Mouse (Mus musculus) intestine, embryonic 16.5 days (tissue): ENCODE results near the gene Arid4b. TPM values are rescaled to one million over a fixed set of nuclear protein-coding genes. Genes with fewer than 3 reads are reported as not detected.
"Not testable (repeated sequence)": the region's sequence is repeated elsewhere in the genome, so short reads cannot be mapped to it uniquely, and the experiment has no call there.

Experiments used
- ATAC-seq: fragments of 200-750 bp; cut with Nextera tagmentation; 2 replicates; pipeline ENCODE4 v1.8.0; 2017; ENCODE audit warnings: moderate TSS enrichment, moderate library complexity
- H3K27ac ChIP-seq: fragments of 300-500 bp; sonication (generic); 2 replicates; pipeline ENCODE4 v1.5.1; 2014; ENCODE audit warnings: mild to moderate bottlenecking, low read length
- H3K27me3 ChIP-seq: fragments of 300-500 bp; sonication (generic); replicated peaks from 2 replicates; pipeline ENCODE4 v1.6.1; 2014; ENCODE audit warnings: low read length, control low read depth, mixed read lengths; ENCODE audit not compliant: control insufficient read depth, insufficient read depth
- H3K36me3 ChIP-seq: fragments of 300-500 bp; sonication (generic); 2 replicates; pipeline ENCODE4 v1.6.1; 2014; ENCODE audit warnings: low read length, control low read depth; ENCODE audit not compliant: control insufficient read depth, insufficient read depth
- H3K4me1 ChIP-seq: fragments of 300-500 bp; sonication (generic); 2 replicates; pipeline ENCODE4 v1.6.1; 2014; ENCODE audit warnings: low read length, control low read depth, mixed read lengths; ENCODE audit not compliant: control insufficient read depth, insufficient read depth
- H3K4me2 ChIP-seq: fragments of 300-500 bp; sonication (generic); 2 replicates; pipeline ENCODE4 v1.6.1; 2014; ENCODE audit warnings: low read depth, low read length, control low read depth
- H3K4me3 ChIP-seq: fragments of 300-500 bp; sonication (generic); 2 replicates; pipeline ENCODE4 v1.5.1; 2014; ENCODE audit warnings: mild to moderate bottlenecking, low read length
- H3K9ac ChIP-seq: fragments of 300-500 bp; sonication (generic); 2 replicates; pipeline ENCODE4 v1.6.1; 2014; ENCODE audit warnings: low read depth, low read length
- H3K9me3 ChIP-seq: fragments of 300-500 bp; sonication (generic); 2 replicates; pipeline ENCODE4 v1.6.1; 2016; ENCODE audit warnings: low read length, control low read depth; ENCODE audit not compliant: control insufficient read depth
- WGBS: fragments of 180-500 bp; shearing (Covaris S2); extraction: QIAGEN DNeasy Blood & Tissue Kit; methylation state at CpG from one replicate; pipeline ENCODE4 v1.1.7; 2014; 5-methylcytosine and 5-hydroxymethylcytosine counted together
- polyA plus RNA-seq: library from polyadenylated mRNA; unstranded; fragments of >200 nt; fragmentation: Nextera tagmentation; extraction: Ambion mirVana; gene quantifications from 2 replicates; pipeline ENCODE4 v1.2.1, GENCODE M21; 2015

The Arid4b gene
- 40.0 and 46.5 TPM in 2 replicates for polyA plus RNA-seq

- 0 out of 2 replicates have a peak, but pooled peaks cover 5% of the 10 kb centered on the region for H3K4me1 ChIP-seq
- ATAC-seq: peak; percentile 97
- H3K4me3 ChIP-seq: peak within 1 kb of the TSS; percentile 97
- WGBS: under 1% methylated on average over 62 of the region's 64 CpGs
- peak within 1 kb of the TSS; percentile 72 for H3K4me2 ChIP-seq
- H3K9ac ChIP-seq: peak within 1 kb of the TSS; percentile 97
- no peaks in the 10 kb centered on the region for H3K36me3 ChIP-seq
- H3K9me3 ChIP-seq: no peaks in the 10 kb centered on the region
- H3K27me3 ChIP-seq: no peaks in the 10 kb centered on the region
- H3K27ac ChIP-seq: peak within 1 kb of the TSS; percentile 96
Measured at GRCm38 (mm10) chr13:14063013-14063941, at the start of gene Arid4b, which contains the start of gene Ggps1. Gene Arid4b, plus strand, starts transcription at chr13:14063232. Gene Ggps1, minus strand, starts transcription at chr13:14063488.

- no peaks in the 10 kb centered on the region for H3K27me3 ChIP-seq
- WGBS: 98% methylated on average over 2 of the region's 2 CpGs
- peaks cover 4% of the 10 kb centered on the region; the same call in 1 of the 2 replicates for H3K36me3 ChIP-seq
- no peaks in the 10 kb centered on the region for H3K4me1 ChIP-seq
- H3K4me2 ChIP-seq: no peak overlapping the region
- H3K27ac ChIP-seq: no peak overlapping the region
- no peak overlapping the region for H3K4me3 ChIP-seq
- ATAC-seq: no peak
- no peaks in the 10 kb centered on the region for H3K9me3 ChIP-seq
- H3K9ac ChIP-seq: no peak overlapping the region
Measured at GRCm38 (mm10) chr13:14014001-14014400, 49.0 kb upstream of the Arid4b start.

GRCm38 (mm10) chr13:14014540-14014939 lies 48.5 kb upstream of the Arid4b start:
- no peak for ATAC-seq
- Histone ChIP-seq H3K36me3 (peaks cover 4% of the 10 kb centered on the region; the same call in 1 of the 2 replicates), H3K4me3 (no peak overlapping the region), H3K9me3 (no peaks in the 10 kb centered on the region), H3K9ac (no peak overlapping the region), H3K27ac (no peak overlapping the region), H3K27me3 (no peaks in the 10 kb centered on the region), H3K4me1 (no peaks in the 10 kb centered on the region), H3K4me2 (no peak overlapping the region)
- WGBS: 91% methylated on average over 4 of the region's 4 CpGs

- Histone ChIP-seq H3K4me2 (no peak overlapping the region), H3K4me1 (no peaks in the 10 kb centered on the region), H3K27ac (no peak overlapping the region), H3K27me3 (no peaks in the 10 kb centered on the region), H3K9me3 (no peaks in the 10 kb centered on the region), H3K4me3 (no peak overlapping the region), H3K9ac (no peak overlapping the region), H3K36me3 (peaks cover 4% of the 10 kb centered on the region; the same call in 1 of the 2 replicates)
- 89% methylated on average over 6 of the region's 6 CpGs for WGBS
- ATAC-seq: no peak
Measured at GRCm38 (mm10) chr13:14015609-14016008, 47.4 kb upstream of the Arid4b start.

GRCm38 (mm10) chr13:14018283-14018682 lies 44.7 kb upstream of the Arid4b start:
- Histone ChIP-seq H3K4me3 (no peak overlapping the region), H3K36me3 (0 out of 2 replicates have a peak, but pooled peaks cover 4% of the 10 kb centered on the region), H3K27me3 (no peaks in the 10 kb centered on the region), H3K9ac (no peak overlapping the region), H3K9me3 (no peaks in the 10 kb centered on the region), H3K27ac (no peak overlapping the region), H3K4me1 (no peaks in the 10 kb centered on the region), H3K4me2 (no peak overlapping the region)
- ATAC-seq: no peak

GRCm38 (mm10) chr13:14018852-14019251 lies 44.2 kb upstream of the Arid4b start:
- H3K4me1 ChIP-seq: no peaks in the 10 kb centered on the region
- H3K9ac ChIP-seq: no peak overlapping the region
- H3K4me2 ChIP-seq: no peak overlapping the region
- H3K9me3 ChIP-seq: no peaks in the 10 kb centered on the region
- 0 out of 2 replicates have a peak, but pooled peaks cover 3% of the 10 kb centered on the region for H3K36me3 ChIP-seq
- no peak for ATAC-seq
- no peak overlapping the region for H3K27ac ChIP-seq
- no peaks in the 10 kb centered on the region for H3K27me3 ChIP-seq
- WGBS: 91% methylated on average over 3 of the region's 3 CpGs
- no peak overlapping the region for H3K4me3 ChIP-seq

GRCm38 (mm10) chr13:14021417-14021816 lies 41.6 kb upstream of the Arid4b start:
- WGBS: 82% methylated on average over 8 of the region's 12 CpGs

GRCm38 (mm10) chr13:14025554-14025953 lies 37.5 kb upstream of the Arid4b start:
- no peak for ATAC-seq
- Histone ChIP-seq H3K9me3 (no peaks in the 10 kb centered on the region), H3K4me3 (no peak overlapping the region), H3K4me1 (no peaks in the 10 kb centered on the region), H3K27ac (no peak overlapping the region), H3K27me3 (no peaks in the 10 kb centered on the region), H3K9ac (no peak overlapping the region), H3K4me2 (no peak overlapping the region), H3K36me3 (no peaks in the 10 kb centered on the region; the same call in 1 of the 2 replicates)
- WGBS: 90% methylated on average over 6 of the region's 6 CpGs

More at GRCm38 (mm10) chr13:14021417-14021816, 41.6 kb upstream of the Arid4b start:
- not testable (repeated sequence) for H3K27me3 ChIP-seq, H3K4me2 ChIP-seq, H3K4me3 ChIP-seq, H3K27ac ChIP-seq, H3K4me1 ChIP-seq, H3K9me3 ChIP-seq, H3K36me3 ChIP-seq, H3K9ac ChIP-seq, ATAC-seq

- ATAC-seq: peak; percentile 83
Measured at GRCm38 (mm10) chr13:14026154-14026820, 36.7 kb upstream of the Arid4b start.

More at GRCm38 (mm10) chr13:14026154-14026820, 36.7 kb upstream of the Arid4b start:
- Histone ChIP-seq H3K9ac (no peak overlapping the region), H3K36me3 (no peaks in the 10 kb centered on the region; the same call in 1 of the 2 replicates), H3K27ac (no peak overlapping the region), H3K27me3 (no peaks in the 10 kb centered on the region), H3K4me3 (no peak overlapping the region), H3K4me1 (no peaks in the 10 kb centered on the region), H3K9me3 (no peaks in the 10 kb centered on the region), H3K4me2 (no peak overlapping the region)
- WGBS: 84% methylated on average over 6 of the region's 6 CpGs
